Mouse (Mus musculus) liver, embryonic 11.5 days (tissue): Measurements from ENCODE around the gene Vav2. TPM values are rescaled to one million over a fixed set of nuclear protein-coding genes. Genes with fewer than 3 reads are reported as not detected.

ENCODE experiments used
- ATAC-seq: fragments of 200-750 bp; cut with Nextera tagmentation; replicated peaks from 2 replicates; pipeline ENCODE4 v1.8.0; 2017; ENCODE audit warnings: moderate number of reproducible peaks, mild to moderate bottlenecking, moderate TSS enrichment, moderate library complexity; ENCODE audit not compliant: low FRiP score
- DNase-seq: peaks from one replicate; pipeline ENCODE4 v3.0.0-alpha.2; 2017; ENCODE audit warnings: low spot score
- H3K27ac ChIP-seq: fragments of 300-500 bp; sonication (generic); 2 replicates; pipeline ENCODE4 v1.5.1; 2014; ENCODE audit warnings: mild to moderate bottlenecking, low read depth, low read length, control low read depth
- H3K27me3 ChIP-seq: fragments of 300-500 bp; sonication (generic); replicated peaks from 2 replicates; pipeline ENCODE4 v1.6.1; 2014; ENCODE audit warnings: low read length, mixed read lengths; ENCODE audit not compliant: control insufficient read depth, insufficient read depth
- H3K36me3 ChIP-seq: fragments of 300-500 bp; sonication (generic); 2 replicates; pipeline ENCODE4 v1.6.1; 2014; ENCODE audit warnings: mild to moderate bottlenecking, low read length, moderate library complexity, mixed read lengths; ENCODE audit not compliant: control insufficient read depth, insufficient read depth
- H3K4me1 ChIP-seq: fragments of 300-500 bp; sonication (generic); replicated peaks from 2 replicates; pipeline ENCODE4 v1.6.1; 2014; ENCODE audit warnings: low read length, mixed read lengths; ENCODE audit not compliant: control insufficient read depth, insufficient read depth
- H3K4me2 ChIP-seq: fragments of 300-500 bp; sonication (generic); 2 replicates; pipeline ENCODE4 v1.6.1; 2014; ENCODE audit warnings: mild to moderate bottlenecking, control low read depth, moderate library complexity
- H3K4me3 ChIP-seq: fragments of 300-500 bp; sonication (generic); 2 replicates; pipeline ENCODE4 v1.5.1; 2014; ENCODE audit warnings: low read depth, low read length, control low read depth
- H3K9ac ChIP-seq: fragments of 300-500 bp; sonication (generic); 2 replicates; pipeline ENCODE4 v1.6.1; 2014; ENCODE audit warnings: low read depth, low read length, control low read depth
- H3K9me3 ChIP-seq: fragments of 300-500 bp; sonication (generic); 2 replicates; pipeline ENCODE4 v1.6.1; 2016; ENCODE audit warnings: low read length, inconsistent platforms, mixed read lengths; ENCODE audit not compliant: control insufficient read depth
- WGBS: fragments of 180-500 bp; shearing (Covaris S2); extraction: QIAGEN DNeasy Blood & Tissue Kit; methylation state at CpG from one replicate; pipeline ENCODE4 v1.1.7; 2014; 5-methylcytosine and 5-hydroxymethylcytosine counted together
- polyA plus RNA-seq: library from polyadenylated mRNA; unstranded; fragments of >200 nt; fragmentation: Nextera tagmentation; extraction: Ambion mirVana; gene quantifications from 2 replicates; pipeline ENCODE4 v1.2.1, GENCODE M21; 2014

The Vav2 gene
- polyA plus RNA-seq, 1 experiment from 2014 or later = 6.0 TPM

- Histone ChIP-seq H3K4me2 (no peak overlapping the region), H3K9me3 (no peaks in the 10 kb centered on the region), H3K9ac (no peak overlapping the region), H3K27ac (no peak overlapping the region), H3K36me3 (no peaks in the 10 kb centered on the region), H3K27me3 (no peaks in the 10 kb centered on the region), H3K4me3 (no peak overlapping the region), H3K4me1 (peaks cover 29% of the 10 kb centered on the region)
- 76% methylated on average over 8 of the region's 8 CpGs for WGBS
- ATAC-seq (no peak), DNase-seq (no peak)
These were observed 106.0 kb downstream of the Vav2 start for GRCm38 (mm10) chr2:27320820-27321219.

GRCm38 (mm10) chr2:27318606-27319005, 108.2 kb downstream of the Vav2 start:
- H3K4me2 ChIP-seq = no peak overlapping the region
- DNase-seq (no peak), ATAC-seq (no peak)
- no peak overlapping the region for H3K9ac ChIP-seq
- H3K9me3 ChIP-seq = no peaks in the 10 kb centered on the region
- no peaks in the 10 kb centered on the region for H3K36me3 ChIP-seq
- peaks cover 18% of the 10 kb centered on the region for H3K4me1 ChIP-seq
- 68% methylated on average over 4 of the region's 4 CpGs for WGBS
- H3K27me3 ChIP-seq = no peaks in the 10 kb centered on the region
- H3K27ac ChIP-seq = no peak overlapping the region
- H3K4me3 ChIP-seq = no peak overlapping the region

GRCm38 (mm10) chr2:27318197-27318596, 108.6 kb downstream of the Vav2 start:
- no peak overlapping the region for H3K4me3 ChIP-seq
- H3K9ac ChIP-seq = no peak overlapping the region
- ATAC-seq = no peak
- H3K9me3 ChIP-seq = no peaks in the 10 kb centered on the region
- H3K27me3 ChIP-seq = no peaks in the 10 kb centered on the region
- no peak for DNase-seq
- no peak overlapping the region for H3K27ac ChIP-seq
- H3K4me2 ChIP-seq = no peak overlapping the region
- 20% methylated on average over 1 of the region's 1 CpGs for WGBS
- H3K4me1 ChIP-seq = peaks cover 14% of the 10 kb centered on the region
- H3K36me3 ChIP-seq = no peaks in the 10 kb centered on the region

- Histone ChIP-seq H3K9ac (no peak overlapping the region), H3K4me3 (no peak overlapping the region), H3K4me1 (peaks cover 4% of the 10 kb centered on the region; the same call in 1 of the 2 replicates), H3K36me3 (no peaks in the 10 kb centered on the region), H3K27me3 (no peaks in the 10 kb centered on the region), H3K27ac (no peak overlapping the region), H3K4me2 (no peak overlapping the region), H3K9me3 (no peaks in the 10 kb centered on the region)
- ATAC-seq (no peak), DNase-seq (no peak)
- 83% methylated on average over 5 of the region's 5 CpGs for WGBS
These were observed 110.7 kb downstream of the Vav2 start for GRCm38 (mm10) chr2:27316167-27316566.

GRCm38 (mm10) chr2:27314269-27314668, 112.6 kb downstream of the Vav2 start:
- peaks cover 4% of the 10 kb centered on the region; the same call in 1 of the 2 replicates for H3K4me1 ChIP-seq
- ATAC-seq (no peak), DNase-seq (no peak)
- no peak overlapping the region for H3K4me2 ChIP-seq
- WGBS = 89% methylated on average over 5 of the region's 5 CpGs
- H3K36me3 ChIP-seq = no peaks in the 10 kb centered on the region
- no peak overlapping the region for H3K27ac ChIP-seq
- no peak overlapping the region for H3K9ac ChIP-seq
- no peaks in the 10 kb centered on the region for H3K9me3 ChIP-seq
- no peak overlapping the region for H3K4me3 ChIP-seq
- no peaks in the 10 kb centered on the region for H3K27me3 ChIP-seq

GRCm38 (mm10) chr2:27312500-27312899, 114.3 kb downstream of the Vav2 start:
- no peak overlapping the region for H3K4me2 ChIP-seq
- DNase-seq (no peak), ATAC-seq (no peak)
- no peak overlapping the region for H3K9ac ChIP-seq
- 71% methylated on average over 3 of the region's 3 CpGs for WGBS
- H3K36me3 ChIP-seq = no peaks in the 10 kb centered on the region
- no peak overlapping the region for H3K27ac ChIP-seq
- H3K4me1 ChIP-seq = peaks cover 4% of the 10 kb centered on the region; the same call in 1 of the 2 replicates
- H3K9me3 ChIP-seq = no peaks in the 10 kb centered on the region
- H3K27me3 ChIP-seq = no peaks in the 10 kb centered on the region
- H3K4me3 ChIP-seq = no peak overlapping the region

- Histone ChIP-seq H3K9ac (no peak overlapping the region), H3K27ac (no peak overlapping the region), H3K4me2 (no peak overlapping the region), H3K36me3 (no peaks in the 10 kb centered on the region), H3K4me1 (peaks cover 4% of the 10 kb centered on the region; the same call in 1 of the 2 replicates), H3K4me3 (no peak overlapping the region), H3K9me3 (no peaks in the 10 kb centered on the region), H3K27me3 (no peaks in the 10 kb centered on the region)
- DNase-seq (no peak), ATAC-seq (no peak)
- 83% methylated on average over 3 of the region's 3 CpGs for WGBS
These were observed 115.2 kb downstream of the Vav2 start for GRCm38 (mm10) chr2:27311606-27312005.

- no peaks in the 10 kb centered on the region for H3K36me3 ChIP-seq
- ATAC-seq = no peak
- 85% methylated on average over 5 of the region's 5 CpGs for WGBS
These were observed 115.9 kb downstream of the Vav2 start for GRCm38 (mm10) chr2:27310908-27311307.

GRCm38 (mm10) chr2:27310221-27310620, 116.6 kb downstream of the Vav2 start:
- H3K4me2 ChIP-seq = no peak overlapping the region
- no peaks in the 10 kb centered on the region for H3K27me3 ChIP-seq
- H3K9me3 ChIP-seq = no peaks in the 10 kb centered on the region
- no peak overlapping the region for H3K9ac ChIP-seq
- no peaks in the 10 kb centered on the region for H3K36me3 ChIP-seq
- no peak overlapping the region for H3K27ac ChIP-seq
- no peak for DNase-seq
- H3K4me3 ChIP-seq = no peak overlapping the region
- peaks cover 2% of the 10 kb centered on the region; the same call in 1 of the 2 replicates for H3K4me1 ChIP-seq
- WGBS = 84% methylated on average over 5 of the region's 5 CpGs
- no peak for ATAC-seq

More at GRCm38 (mm10) chr2:27310908-27311307, 115.9 kb downstream of the Vav2 start:
- Histone ChIP-seq H3K4me1 (peaks cover 4% of the 10 kb centered on the region; the same call in 1 of the 2 replicates), H3K9me3 (no peaks in the 10 kb centered on the region), H3K9ac (no peak overlapping the region), H3K27me3 (no peaks in the 10 kb centered on the region), H3K4me2 (no peak overlapping the region), H3K27ac (no peak overlapping the region), H3K4me3 (no peak overlapping the region)
- no peak for DNase-seq
